ENCODE assay signal across 12 mouse cellular contexts in genomic region chr12:57184401-57185147, GRCm38 (mm10). TPM values are rescaled to one million over a fixed set of nuclear protein-coding genes. Genes with fewer than 3 reads are reported as not detected.
DNase-seq lines count a peak whose midpoint lies in the region; ATAC-seq and TF ChIP-seq lines count a peak whose summit lies in the region.
"Had no signal": no experiment of that assay in that cellular context is flagged by ENCODE, and none has a peak within 500 bp of the region (broad histone marks: within the 10 kb centered on the region; RNA-seq: fewer than 3 reads in every experiment).

No protein-coding gene starts in this region.

- H3K4me2 ChIP-seq in kidney, postnatal 0 days (ENCODE audit: low read length), result no peak overlapping the region
- H3K4me2 ChIP-seq in CH12.LX (ENCODE audit: insufficient read depth, low read depth, poor library complexity, severe bottlenecking), result no peak overlapping the region
- peak overlapping the region; percentile 53 for H3K4me2 ChIP-seq in liver, embryonic 12.5 days
- H3K4me2 ChIP-seq: midbrain, embryonic 13.5 days; neural tube, embryonic 15.5 days had no signal

- H3K4me1 ChIP-seq in kidney, postnatal 0 days (replicated peaks; ENCODE audit: insufficient read depth, low read length), result no peaks in the 10 kb centered on the region
- no peaks in the 10 kb centered on the region for H3K4me1 ChIP-seq in CH12.LX (ENCODE audit: control insufficient read depth in 1 of 2, insufficient read depth in 2 of 2)
- H3K4me1 ChIP-seq in liver, embryonic 12.5 days, result peaks cover 48% of the 10 kb centered on the region
- H3K4me1 ChIP-seq: neural tube, embryonic 15.5 days had no signal

- H3K9ac ChIP-seq in kidney, postnatal 0 days (ENCODE audit: low read depth, low read length), result no peak overlapping the region
- no peak overlapping the region for H3K9ac ChIP-seq in CH12.LX (ENCODE audit: insufficient read depth, low read depth)
- no peak overlapping the region; the same call in 1 of the 2 replicates for H3K9ac ChIP-seq in liver, embryonic 12.5 days
- H3K9ac ChIP-seq: midbrain, embryonic 13.5 days; neural tube, embryonic 15.5 days had no signal

- peak; percentile 40 for TF ChIP-seq RAD21 in CH12.LX (IDR thresholded peaks at IDR 0.05; ENCODE audit: low read depth, low read length)

- H3K27me3 ChIP-seq in kidney, postnatal 0 days (ENCODE audit: insufficient read depth, low read length), result 0 out of 2 replicates have a peak, but pooled peaks cover 4% of the 10 kb centered on the region
- no peaks in the 10 kb centered on the region for H3K27me3 ChIP-seq in CH12.LX (replicated peaks)
- peaks cover 7% of the 10 kb centered on the region for H3K27me3 ChIP-seq in Patski
- no peaks in the 10 kb centered on the region for H3K27me3 ChIP-seq in liver, embryonic 12.5 days (replicated peaks)

- CTCF ChIA-PET in Patski (lab: Charles Lee), result interaction anchor here (0.7 to 1.3 kb wide), 5 partner anchors 9 to 503 kb away, joined by 3 to 6 read pairs (median 3); no protein-coding TSS in a partner anchor

- no peak for TF ChIP-seq EP300 in CH12.LX (IDR thresholded peaks at IDR 0.05; ENCODE audit: low read length)

- H3K9me3 ChIP-seq in kidney, postnatal 0 days (replicated peaks; ENCODE audit: low read length), result no peaks in the 10 kb centered on the region
- no peaks in the 10 kb centered on the region for H3K9me3 ChIP-seq in CH12.LX (replicated peaks; ENCODE audit: low read length)
- H3K9me3 ChIP-seq in liver, embryonic 12.5 days (replicated peaks), result no peaks in the 10 kb centered on the region
- H3K9me3 ChIP-seq: midbrain, embryonic 13.5 days; neural tube, embryonic 15.5 days had no signal

- H3K27ac ChIP-seq in kidney, postnatal 0 days, result no peak overlapping the region
- no peak overlapping the region for H3K27ac ChIP-seq in CH12.LX (ENCODE audit: insufficient read depth, low read depth)
- peak overlapping the region; percentile 76 for H3K27ac ChIP-seq in liver, embryonic 12.5 days
- H3K27ac ChIP-seq: midbrain, embryonic 13.5 days; neural tube, embryonic 15.5 days had no signal

- H3K4me3 ChIP-seq in kidney, postnatal 0 days (replicated peaks; ENCODE audit: low read depth, low read length), result no peak overlapping the region
- no peak overlapping the region for H3K4me3 ChIP-seq in CH12.LX (replicated peaks in 1 of 3; ENCODE audit: low read depth in 2 of 3, low read length in 2 of 3, poor library complexity in 1 of 3)
- peak overlapping the region; percentile 7; the same call in 1 of the 2 replicates for H3K4me3 ChIP-seq in liver, embryonic 12.5 days
- H3K4me3 ChIP-seq: midbrain, embryonic 13.5 days; neural tube, embryonic 15.5 days had no signal

- TF ChIP-seq CTCF in kidney, postnatal 0 days (IDR thresholded peaks at IDR 0.05; ENCODE audit: low read depth), result peak; percentile 55
- TF ChIP-seq CTCF in CH12.LX (conservative IDR thresholded peaks at IDR 0.05 in 1 of 2, IDR thresholded peaks at IDR 0.05 in 1 of 2; ENCODE audit: low read depth in 2 of 2, low read length in 2 of 2), result peak in 1 of 2 experiments; percentile 40; a peak in 2 of 4 replicates
- peak; percentile 14 for TF ChIP-seq CTCF in Patski (IDR thresholded peaks at IDR 0.05)

- in situ Hi-C loops in CH12.LX (cut with MboI; ENCODE audit: low pct_ligation_motif_present, low pct_unique_long_range_greater_than_20kb, low sequenced_read_pairs) (loop anchor here (25.0 kb wide), 1 partner anchor 497 kb away; the partner anchor contains the start of gene Pax9), Patski (cut with MboI; ENCODE audit: low pct_unique_long_range_greater_than_20kb) (loop anchor here (5.0 kb wide), 2 partner anchors 197 to 502 kb away; no protein-coding TSS in a partner anchor)

- WGBS in kidney, postnatal 0 days, result 58% methylated on average over 2 of the region's 2 CpGs
- WGBS in liver, embryonic 12.5 days (ENCODE audit: insufficient replicate concordance), result 37% methylated on average over 2 of the region's 2 CpGs

- no peak for ATAC-seq in kidney, postnatal 0 days (replicated peaks; ENCODE audit: low FRiP score, low read depth)
- ATAC-seq in Patski, result no peak
- peak; percentile 85 for ATAC-seq in liver, embryonic 12.5 days
- ATAC-seq: activated CD4-positive, CD25-positive, alpha-beta regulatory T cell, adult 4 months; midbrain, embryonic 13.5 days had no signal

- POLR2A ChIA-PET in Patski (lab: Charles Lee), result no interaction called here

- H3K79me2 ChIP-seq in CH12.LX (replicated peaks; ENCODE audit: control insufficient read depth, extremely low read depth, insufficient read depth, poor library complexity, severe bottlenecking), result no peaks in the 10 kb centered on the region

- no peaks in the 10 kb centered on the region for H3K36me3 ChIP-seq in kidney, postnatal 0 days (ENCODE audit: insufficient read depth, low read length)
- H3K36me3 ChIP-seq in CH12.LX (replicated peaks in 1 of 2; ENCODE audit: control insufficient read depth in 1 of 2, insufficient read depth in 1 of 2, low read length in 1 of 2), result no peaks in the 10 kb centered on the region
- H3K36me3 ChIP-seq in liver, embryonic 12.5 days, result no peaks in the 10 kb centered on the region
- H3K36me3 ChIP-seq: midbrain, embryonic 13.5 days; neural tube, embryonic 15.5 days had no signal

- peak; percentile 37 for DNase-seq in kidney, postnatal 0 days (ENCODE audit: low spot score)
- DNase-seq in kidney, postnatal 36 days, result no peak
- DNase-seq in CH12.LX (ENCODE audit: extremely low read depth) (no peak), Patski (ENCODE audit: low read depth, low spot score) (no peak)
- DNase-seq in neural tube, embryonic 10.5 days (ENCODE audit: extremely low spot score, low spot score), result no peak
- no peak for DNase-seq in adrenal gland, adult 8-10 months
- DNase-seq in ovary, adult 18-20 months (ENCODE audit: low spot score), result no peak
- DNase-seq: kidney, adult 11 months had no signal

- dilution Hi-C loops in CH12.LX (cut with MboI; ENCODE audit: extremely low pct_ligation_motif_present, extremely low pct_unique_long_range_greater_than_20kb, low sequenced_read_pairs), result no loop called here

- TF ChIP-seq POLR2A in CH12.LX (IDR thresholded peaks at IDR 0.05; ENCODE audit: low read depth, low read length), result no peak

TF ChIP-seq in CH12.LX, 34 proteins besides CTCF, POLR2A, EP300 and RAD21:
- TF ChIP-seq NRF1 (IDR thresholded peaks at IDR 0.05; ENCODE audit: low read depth, low read length), result no peak
- TF ChIP-seq USF1 (IDR thresholded peaks at IDR 0.05; ENCODE audit: low read depth, low read length), result no peak
- no peak for TF ChIP-seq ZC3H11A (IDR thresholded peaks at IDR 0.05; ENCODE audit: low read depth, low read length)
- TF ChIP-seq MAFK (IDR thresholded peaks at IDR 0.05; ENCODE audit: insufficient replicate concordance, low read length), result no peak
- TF ChIP-seq UBTF (IDR thresholded peaks at IDR 0.05; ENCODE audit: low read depth, low read length), result no peak
- no peak for TF ChIP-seq CHD2 (IDR thresholded peaks at IDR 0.05; ENCODE audit: low read length)
- TF ChIP-seq JUN (IDR thresholded peaks at IDR 0.05; ENCODE audit: insufficient read depth, low read depth, low read length), result no peak
- no peak for TF ChIP-seq KAT2A (IDR thresholded peaks at IDR 0.05; ENCODE audit: insufficient replicate concordance, low read length)
- TF ChIP-seq SMC3 (IDR thresholded peaks at IDR 0.05; ENCODE audit: low read depth, low read length), result no peak; the same call in 1 of the 2 replicates
- no peak for TF ChIP-seq SIN3A (IDR thresholded peaks at IDR 0.05; ENCODE audit: low read length)
- TF ChIP-seq CHD1 (IDR thresholded peaks at IDR 0.05; ENCODE audit: low read depth, low read length), result no peak
- no peak for TF ChIP-seq TBP (conservative IDR thresholded peaks at IDR 0.05; ENCODE audit: low read depth, low read length)
- no peak for TF ChIP-seq MXI1 (IDR thresholded peaks at IDR 0.05; ENCODE audit: low read depth, low read length)
- no peak for TF ChIP-seq BHLHE40 (IDR thresholded peaks at IDR 0.05; ENCODE audit: low read depth, low read length)
- TF ChIP-seq MAZ (IDR thresholded peaks at IDR 0.05; ENCODE audit: low read depth, low read length), result no peak
- TF ChIP-seq ETS1 (conservative IDR thresholded peaks at IDR 0.05; ENCODE audit: low read depth, low read length), result no peak
- no peak for TF ChIP-seq GABPA (IDR thresholded peaks at IDR 0.05; ENCODE audit: insufficient replicate concordance, low read depth, low read length)
- no peak for TF ChIP-seq TCF12 (IDR thresholded peaks at IDR 0.05; ENCODE audit: low read depth, low read length)
- TF ChIP-seq POLR2AphosphoS2 (IDR thresholded peaks at IDR 0.05; ENCODE audit: low read depth, low read length), result no peak
- TF ChIP-seq ELF1 (IDR thresholded peaks at IDR 0.05; ENCODE audit: low read depth, low read length), result no peak

RNA-seq across cellular contexts. Expression of gene Slc25a21, which starts 12.7 kb away (rescaled TPM):
- 5.1 and 6.4 TPM in 2 replicates for polyA plus RNA-seq in kidney, postnatal 0 days (2015; fragmentation: Nextera tagmentation; extraction: Ambion mirVana)
- total RNA-seq in CH12.LX (2012; rRNA removed) (not detected in 2 replicates), CH12.LX (2014; rRNA removed) (not detected in 2 replicates)
- polyA plus RNA-seq in CH12.LX (2012; ENCODE audit: insufficient read length, low read depth) (not detected in 2 replicates), Patski (2021) (1.1 TPM)
- polyA plus RNA-seq in liver, embryonic 12.5 days (2016; fragmentation: Nextera tagmentation; extraction: Ambion mirVana), result 30.0 and 33.1 TPM in 2 replicates
- under 1 TPM; 0.42 to 0.65 (median 0.63) TPM for total RNA-seq in adrenal gland, adult 8-10 months (2022)
- polyA plus RNA-seq: activated CD4-positive, CD25-positive, alpha-beta regulatory T cell, adult 4 months had no signal

RNA-seq across cellular contexts. Expression of gene Prps1l3, which starts 45.6 kb away (rescaled TPM):
- polyA plus RNA-seq in kidney, postnatal 0 days (2015; fragmentation: Nextera tagmentation; extraction: Ambion mirVana), result 46.6 and 53.9 TPM in 2 replicates
- total RNA-seq in CH12.LX (2012; rRNA removed), result 91.2 and 112 TPM in 2 replicates
- 163 and 184 TPM in 2 replicates for total RNA-seq in CH12.LX (2014; rRNA removed)
- polyA plus RNA-seq in CH12.LX (2012; ENCODE audit: insufficient read length, low read depth), result 84.0 and 92.3 TPM in 2 replicates
- polyA plus RNA-seq in Patski (2021), result 40.8 TPM
- polyA plus RNA-seq in liver, embryonic 12.5 days (2016; fragmentation: Nextera tagmentation; extraction: Ambion mirVana), result 59.4 and 61.7 TPM in 2 replicates
- total RNA-seq in adrenal gland, adult 8-10 months (2022), result 10 to 100 TPM; 34.9 to 43.1 (median 37.5) TPM

RNA-seq across cellular contexts. Expression of gene Mipol1, which starts 45.7 kb away (rescaled TPM):
- 12.5 and 13.1 TPM in 2 replicates for polyA plus RNA-seq in kidney, postnatal 0 days (2015; fragmentation: Nextera tagmentation; extraction: Ambion mirVana)
- total RNA-seq in CH12.LX (2012; rRNA removed), result 6.0 and 6.4 TPM in 2 replicates
- total RNA-seq in CH12.LX (2014; rRNA removed), result 8.9 and 10.4 TPM in 2 replicates
- polyA plus RNA-seq in CH12.LX (2012; ENCODE audit: insufficient read length, low read depth), result 6.6 TPM in 2 replicates
- 14.2 TPM for polyA plus RNA-seq in Patski (2021)
- 5.4 and 6.1 TPM in 2 replicates for polyA plus RNA-seq in liver, embryonic 12.5 days (2016; fragmentation: Nextera tagmentation; extraction: Ambion mirVana)
- total RNA-seq in adrenal gland, adult 8-10 months (2022), result 10 to 100 TPM; 10.3 to 16.0 (median 13.5) TPM
